Mouse (Mus musculus) thymus, postnatal 36 days (tissue): Measurements from ENCODE around the gene Mdm2.
A peak's percentile ranks its signal among the peaks of the same experiment; 100 is the strongest.

Experiments used
- DNase-seq, 2 experiments: peaks; one replicate each; pipeline ENCODE4 v3.0.0; 2022; ENCODE audit warnings: mixed read lengths in 2 of 2

Gene Mdm2

DNA sequence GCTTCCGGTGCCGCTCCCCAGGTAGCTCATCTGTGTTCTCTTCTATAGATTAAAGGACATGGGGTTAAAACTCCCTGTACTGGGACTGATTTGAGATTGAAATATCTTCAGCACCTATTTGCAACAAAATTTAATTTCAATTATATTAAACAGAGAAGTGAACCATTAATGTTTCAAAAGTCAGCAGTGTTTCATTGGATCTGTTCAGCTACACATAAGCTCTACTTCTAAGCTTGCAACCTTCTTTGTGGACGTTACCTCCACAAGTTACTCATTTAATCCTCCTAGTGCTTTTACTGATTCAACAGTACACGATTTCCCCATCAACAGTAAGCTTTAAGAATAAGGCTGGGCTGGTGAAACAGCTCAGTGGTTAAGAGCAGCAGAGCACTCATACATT, 15.5 kb downstream of the Mdm2 start:
- no peak for DNase-seq

DNA sequence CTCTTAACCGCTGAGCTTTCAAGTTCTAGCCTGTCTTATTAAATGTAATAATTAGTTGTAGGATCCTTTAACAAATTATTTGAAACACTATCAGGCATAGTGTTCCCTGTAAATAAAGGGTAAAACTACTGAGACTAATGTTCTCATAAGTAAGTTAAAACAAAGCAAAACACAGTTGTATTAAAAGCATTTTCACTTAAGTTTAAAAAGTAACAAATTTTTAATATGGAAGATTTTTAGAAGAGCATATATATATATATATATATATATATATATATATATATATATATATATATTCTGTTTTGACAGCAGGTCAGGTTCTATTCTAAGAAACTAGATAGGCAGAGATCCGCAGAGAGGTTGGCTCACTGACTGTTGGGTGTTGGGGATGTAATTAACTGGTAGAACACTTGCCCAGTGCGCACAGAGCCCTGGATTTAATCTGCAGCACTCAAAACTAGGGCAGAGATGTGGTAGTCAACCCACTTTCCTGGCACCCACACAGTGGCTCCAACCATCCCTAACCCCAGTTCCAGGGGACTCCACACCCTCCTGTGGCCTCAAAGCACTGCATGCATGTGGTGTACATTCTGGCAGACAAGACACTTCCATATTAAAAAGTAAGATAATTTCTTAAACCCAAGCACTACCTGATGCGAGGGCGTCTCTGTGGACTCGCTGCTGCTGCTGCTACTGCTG, 16.2 kb downstream of the Mdm2 start:
- DNase-seq: no peak

DNA sequence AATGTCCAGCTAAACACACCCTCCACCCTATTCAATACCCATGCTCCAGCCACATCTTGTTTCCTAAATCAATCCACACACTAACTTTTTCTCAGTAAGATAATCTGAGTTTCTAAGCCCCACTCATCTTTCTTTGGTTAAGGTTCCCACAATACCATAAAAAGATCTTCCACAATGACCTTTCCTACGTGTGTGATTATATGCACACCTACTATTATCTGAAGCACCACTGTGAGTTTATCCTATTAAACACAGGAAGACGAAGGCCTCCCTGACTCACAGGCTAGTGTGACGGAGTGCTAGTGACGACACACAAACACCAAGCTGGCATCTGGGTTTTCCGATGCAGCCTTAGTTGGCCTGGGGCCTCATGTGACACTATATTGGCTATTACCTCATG, 17.6 kb downstream of the Mdm2 start:
- no peak for DNase-seq

DNA sequence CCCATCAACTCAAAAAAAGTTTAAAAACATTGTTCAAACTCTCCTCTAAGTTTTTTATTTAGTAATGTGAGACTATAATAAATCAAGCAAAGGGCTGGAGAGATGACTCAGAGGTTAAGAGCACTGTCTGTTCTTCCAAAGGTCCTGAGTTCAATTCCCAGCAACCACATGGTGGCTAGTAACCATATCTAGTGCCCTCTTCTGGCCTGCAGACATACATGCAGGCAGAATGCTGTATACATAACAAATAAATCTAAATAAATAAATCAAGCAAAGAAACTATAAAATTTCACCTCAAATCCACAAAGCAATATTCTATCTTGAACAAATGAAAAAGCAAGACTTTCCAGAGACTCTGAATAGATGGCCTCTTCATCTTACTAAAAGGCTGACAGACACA, 18.4 kb downstream of the Mdm2 start:
- DNase-seq: no peak

DNA sequence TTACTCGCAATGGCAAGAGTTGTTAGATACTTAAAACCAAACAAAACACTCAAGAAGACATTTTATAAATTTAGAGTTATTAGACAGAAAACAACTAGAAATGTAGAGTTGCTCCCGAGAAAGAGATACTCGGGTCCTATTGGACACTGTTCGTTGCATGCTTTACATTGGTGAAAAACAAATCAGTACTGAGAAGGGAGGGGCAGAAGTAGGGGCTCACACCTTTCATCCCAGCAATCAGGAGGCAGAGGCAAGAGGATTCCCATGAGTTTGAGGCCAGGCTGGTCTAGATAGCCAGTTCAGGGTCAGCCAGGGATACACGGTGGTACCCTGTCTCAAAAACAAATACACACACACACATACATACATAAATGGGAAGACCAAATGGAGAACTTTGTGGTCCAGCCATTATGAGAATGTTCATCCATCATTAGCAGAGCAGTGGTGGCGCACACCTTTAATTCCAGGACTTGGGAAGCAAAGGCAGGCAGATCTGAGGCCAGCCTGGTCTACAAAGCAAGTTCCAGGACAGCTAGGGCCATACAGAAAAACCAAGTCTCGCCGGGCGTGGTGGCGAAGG, 19.1 kb downstream of the Mdm2 start:
- DNase-seq: no peak

DNA sequence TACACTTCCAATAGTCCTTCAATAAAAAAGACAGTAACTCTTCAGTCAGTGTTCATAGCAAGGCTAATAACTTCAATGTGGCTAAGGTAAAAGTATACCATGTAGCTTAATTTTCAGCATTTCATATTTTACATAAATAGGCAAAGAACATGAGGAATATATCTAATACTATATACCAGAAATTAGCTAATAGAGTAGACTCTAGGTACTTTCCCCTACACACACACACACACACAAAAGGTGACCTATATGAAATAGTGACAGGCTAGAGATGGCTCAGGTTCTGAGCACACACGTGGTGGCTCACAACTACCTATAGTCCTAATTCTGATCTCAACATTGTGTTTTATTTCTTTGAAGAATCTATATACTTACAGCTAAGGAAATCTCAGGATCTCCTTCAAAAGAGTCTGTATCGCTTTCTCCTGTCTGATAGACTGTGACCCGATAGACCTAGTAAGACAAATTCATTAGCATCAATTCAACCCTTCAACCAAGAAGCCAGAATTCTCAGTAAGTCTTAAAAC, 19.7 kb downstream of the Mdm2 start:
- no peak for DNase-seq

DNA sequence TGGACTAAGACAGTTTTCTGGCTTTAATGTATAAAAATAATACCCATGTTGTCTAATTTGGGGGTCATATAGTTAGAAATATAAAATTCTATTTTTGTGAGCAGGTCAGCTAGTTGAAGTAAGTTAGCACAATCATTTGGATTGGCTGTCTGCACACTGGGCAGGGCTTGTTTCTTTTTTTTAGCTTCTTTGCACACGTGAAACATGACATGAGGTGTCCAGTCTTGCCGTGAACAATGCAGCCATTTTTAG, 20.5 kb downstream of the Mdm2 start:
- no peak for DNase-seq

DNA sequence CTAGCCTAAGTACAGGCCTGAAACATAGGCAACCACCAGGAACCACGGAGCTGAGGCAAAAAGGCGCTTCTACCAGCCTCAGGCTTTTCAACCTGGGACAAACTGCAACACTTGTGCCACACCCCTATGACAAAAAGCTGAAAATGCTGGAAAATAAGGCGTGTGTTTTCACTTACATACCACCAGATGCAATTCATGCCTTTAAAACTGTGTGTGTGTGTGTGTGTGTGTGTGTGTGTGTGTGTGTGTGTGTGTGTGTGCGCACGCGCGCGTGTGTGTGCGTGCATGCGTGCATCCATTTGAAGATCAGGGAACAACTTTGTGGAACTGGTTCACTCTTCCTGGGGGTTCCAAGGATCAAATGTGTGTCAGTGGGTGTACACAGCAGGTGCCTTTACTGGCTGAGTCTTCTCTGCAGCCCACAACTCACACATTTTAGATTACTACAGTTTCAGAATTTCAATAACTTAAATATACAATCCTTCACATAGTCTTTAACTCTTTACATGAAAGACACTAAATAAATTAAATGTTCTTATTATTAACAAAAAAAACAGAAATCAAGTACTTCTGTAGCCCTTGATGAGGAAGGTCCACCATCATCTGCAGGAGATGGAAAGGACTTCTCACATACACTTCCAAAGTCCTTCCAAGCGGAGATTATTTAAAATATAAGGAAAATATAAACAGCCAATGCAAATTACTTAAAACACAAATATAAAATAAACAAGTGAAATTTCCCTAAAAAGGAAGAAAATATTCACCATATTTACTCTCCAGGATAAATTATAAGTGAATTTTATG, 21.1 kb downstream of the Mdm2 start:
- DNase-seq: no peak

DNA sequence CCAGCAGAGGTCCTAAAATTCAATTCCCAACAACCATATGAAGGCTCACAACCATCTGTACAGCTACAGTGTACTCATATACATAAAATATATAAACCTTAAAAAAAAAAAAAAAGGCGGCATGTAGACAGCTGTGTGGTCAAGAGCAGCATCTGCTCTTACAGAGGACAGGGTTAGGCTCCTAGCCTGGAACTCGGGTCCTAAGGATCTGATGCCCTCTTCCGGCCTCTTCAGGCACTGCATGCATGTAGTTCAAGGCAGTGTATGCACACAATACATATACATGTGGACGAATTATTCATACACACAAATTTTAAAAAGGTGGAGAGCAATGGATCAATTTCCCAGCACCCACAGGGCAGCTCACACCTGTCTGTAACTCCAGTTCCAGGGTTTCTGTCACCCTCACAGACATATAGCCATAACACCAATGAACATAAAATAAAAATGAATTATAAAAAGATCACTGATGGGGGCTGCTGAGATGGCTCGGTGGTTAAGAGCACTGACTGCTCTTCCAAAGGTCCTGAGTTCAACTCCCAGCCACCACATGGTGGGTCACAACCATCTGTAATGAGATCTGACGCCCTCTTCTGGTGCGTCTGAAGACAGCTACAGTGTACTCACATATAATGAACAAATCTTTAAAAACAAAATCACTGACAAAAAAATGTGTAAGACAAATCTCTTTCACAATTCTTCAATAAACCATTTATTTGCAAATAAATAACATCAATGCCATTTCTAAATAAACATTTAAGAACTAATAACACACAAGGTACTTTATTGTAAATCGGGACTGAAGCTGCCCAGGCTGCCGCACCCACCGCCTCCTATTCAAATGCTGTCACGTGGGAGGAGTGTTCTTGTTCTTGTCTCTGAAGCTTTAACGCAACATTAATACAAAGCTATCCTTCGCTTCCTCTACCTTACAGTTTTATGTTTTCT, 22.1 kb downstream of the Mdm2 start:
- peak in 1 of 2 experiments; percentile 35 for DNase-seq

DNA sequence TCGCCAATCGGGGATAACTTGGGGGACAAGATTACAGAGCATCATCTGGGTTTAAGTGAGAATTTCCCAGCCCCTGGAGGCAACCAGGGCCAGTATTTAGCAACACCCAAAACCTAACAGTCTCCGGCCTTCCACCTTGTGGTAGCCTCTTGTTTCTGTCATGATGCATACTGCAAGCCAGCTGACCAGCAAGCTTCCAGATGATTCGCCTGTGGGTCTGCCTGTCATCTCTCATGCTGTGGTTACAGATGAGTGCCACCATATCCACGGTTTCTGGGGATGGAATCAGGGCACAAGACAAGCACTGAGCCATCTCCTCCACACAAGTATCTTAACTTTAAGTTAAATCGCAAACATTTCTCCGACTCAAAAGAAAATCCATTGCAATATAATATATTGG, 23.0 kb downstream of the Mdm2 start:
- DNase-seq: no peak

DNA sequence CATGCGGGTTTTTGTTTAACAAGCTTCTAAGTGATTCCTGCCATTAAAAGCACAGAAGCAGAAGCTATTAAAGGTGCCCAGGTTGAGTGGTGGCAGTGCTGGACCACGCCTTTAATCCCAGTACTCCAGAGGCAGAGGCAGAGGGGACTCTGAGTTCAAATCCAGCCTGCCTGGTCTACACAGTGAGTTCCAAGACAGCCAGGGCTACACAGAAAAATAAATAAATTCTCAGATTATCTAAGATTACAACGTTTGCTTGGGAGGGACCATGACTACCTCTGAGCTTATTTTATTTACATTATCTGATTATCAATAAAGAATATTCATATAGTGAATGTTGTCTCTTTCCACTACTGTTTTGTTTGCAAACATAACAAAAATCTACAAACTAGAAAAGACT, 23.5 kb downstream of the Mdm2 start:
- DNase-seq: no peak

DNA sequence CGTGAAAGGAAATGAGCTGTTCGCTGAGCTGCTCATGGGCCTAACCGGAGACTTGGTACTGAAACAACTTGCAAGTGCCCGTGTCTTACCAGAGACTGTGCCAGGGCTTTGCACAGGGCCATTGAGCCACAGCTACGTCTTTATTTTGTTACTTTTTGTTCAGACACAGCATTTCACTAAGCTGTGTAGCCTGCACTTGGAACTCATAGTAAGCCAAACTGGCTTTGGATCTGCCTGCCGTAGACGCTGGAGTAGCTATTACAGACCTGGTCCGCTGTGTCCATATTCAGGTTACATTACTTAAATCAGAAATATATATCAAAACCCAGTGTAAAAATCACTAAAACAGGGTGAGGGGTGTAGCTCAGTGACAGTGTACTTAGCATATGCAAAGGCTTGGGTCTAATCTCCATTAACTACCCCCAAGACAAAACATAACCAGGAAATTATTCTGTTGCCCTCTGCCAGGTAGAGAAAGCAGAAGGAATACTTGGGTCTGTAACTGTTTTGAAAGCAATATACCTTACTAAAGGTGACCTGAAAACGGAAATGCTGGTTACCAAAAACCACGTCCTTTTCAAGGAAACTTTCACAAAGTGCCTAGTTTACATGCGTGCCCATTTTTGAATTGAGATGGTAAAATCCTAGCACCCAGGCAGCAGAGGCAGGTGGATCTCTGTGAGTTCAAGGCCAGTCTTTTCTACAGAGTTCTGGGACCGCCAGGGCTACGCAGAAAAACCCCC, 24.5 kb downstream of the Mdm2 start:
- no peak for DNase-seq

DNA sequence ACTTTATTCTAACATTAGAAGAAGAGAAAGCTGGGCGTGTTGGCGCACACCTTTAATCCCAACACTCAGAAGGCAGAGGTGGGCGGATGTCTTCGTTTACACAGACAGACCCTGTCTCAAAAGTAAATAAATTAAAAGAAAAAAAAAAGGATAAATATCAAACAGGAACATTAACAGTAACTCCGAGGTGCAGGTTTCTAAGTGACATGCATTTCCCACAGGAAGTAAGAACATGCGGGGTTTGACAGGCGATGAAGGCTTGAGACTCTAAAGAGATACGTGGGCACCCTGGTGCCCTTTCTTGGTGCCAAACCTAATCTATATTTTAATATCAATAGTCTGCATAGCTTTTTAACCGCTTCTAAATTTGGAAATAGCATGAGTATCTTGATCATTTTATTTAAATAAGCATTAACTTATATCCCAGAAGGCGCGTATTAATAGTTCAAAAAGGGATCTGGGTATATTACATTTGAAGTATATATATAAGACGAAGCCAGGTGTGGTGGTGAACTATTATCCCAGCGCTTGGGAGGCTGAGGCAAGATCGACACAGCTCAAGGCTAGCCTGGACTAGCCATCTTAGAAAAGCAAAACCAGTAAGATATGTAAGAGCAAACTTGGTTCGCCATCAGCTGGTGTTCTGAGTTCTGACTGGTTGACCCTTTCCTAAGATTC, 25.2 kb downstream of the Mdm2 start:
- DNase-seq: no peak

DNA sequence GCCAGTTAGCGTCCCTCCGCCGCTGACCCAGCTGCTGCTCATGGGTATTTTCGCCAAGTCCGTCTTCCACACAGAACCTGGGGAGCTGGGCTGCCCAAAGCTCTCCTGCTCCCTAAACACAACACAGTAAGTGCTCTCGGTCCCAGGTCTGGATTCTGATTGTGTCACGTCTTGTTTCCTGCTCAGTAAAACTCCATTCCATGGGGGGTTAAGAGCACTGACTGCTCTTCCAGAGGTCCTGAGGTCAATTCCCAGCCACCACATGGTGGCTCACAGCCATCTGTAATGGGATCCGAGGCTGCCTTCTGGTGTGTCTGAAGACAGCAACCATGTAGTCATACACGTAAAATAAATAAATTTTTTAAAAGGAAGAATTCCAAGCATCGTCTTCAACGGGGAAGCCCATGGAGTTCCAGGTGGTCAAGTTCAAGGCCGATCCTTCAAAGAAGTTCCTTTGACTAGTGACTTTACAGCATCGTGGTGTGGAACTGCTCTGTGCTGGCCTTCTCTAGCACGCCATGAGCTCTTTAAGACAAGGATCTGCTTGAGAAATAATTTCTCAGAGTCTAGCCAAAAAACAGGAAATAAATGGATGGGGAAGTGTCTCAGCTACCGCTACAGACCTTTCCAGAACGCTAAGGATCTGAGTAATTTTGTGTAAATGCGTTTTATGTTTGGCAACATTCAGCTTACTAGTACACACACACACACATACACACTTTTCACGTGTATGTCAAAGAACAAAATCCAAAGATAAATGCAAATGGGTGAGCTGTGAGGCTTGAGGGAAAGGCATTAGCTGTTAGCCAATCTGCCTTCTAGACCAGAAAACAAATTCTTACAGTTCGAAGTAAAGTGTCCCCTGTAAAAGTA, 26.0 kb downstream of the Mdm2 start:
- no peak for DNase-seq

DNA sequence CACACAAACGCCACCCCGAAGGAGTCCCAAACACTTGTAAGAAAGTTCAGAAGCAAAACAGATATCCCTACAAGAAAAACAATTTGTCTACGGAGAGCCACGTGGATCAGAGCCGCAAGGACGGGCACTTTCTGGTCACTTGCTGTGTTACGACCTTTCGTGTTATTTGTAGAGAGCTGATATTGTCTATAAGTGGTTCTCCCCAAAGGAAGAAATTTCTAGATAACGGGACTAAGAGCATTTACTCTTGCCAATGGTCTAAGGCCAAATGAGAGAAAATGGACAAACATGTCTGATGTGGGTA, 26.9 kb downstream of the Mdm2 start:
- DNase-seq: no peak

DNA sequence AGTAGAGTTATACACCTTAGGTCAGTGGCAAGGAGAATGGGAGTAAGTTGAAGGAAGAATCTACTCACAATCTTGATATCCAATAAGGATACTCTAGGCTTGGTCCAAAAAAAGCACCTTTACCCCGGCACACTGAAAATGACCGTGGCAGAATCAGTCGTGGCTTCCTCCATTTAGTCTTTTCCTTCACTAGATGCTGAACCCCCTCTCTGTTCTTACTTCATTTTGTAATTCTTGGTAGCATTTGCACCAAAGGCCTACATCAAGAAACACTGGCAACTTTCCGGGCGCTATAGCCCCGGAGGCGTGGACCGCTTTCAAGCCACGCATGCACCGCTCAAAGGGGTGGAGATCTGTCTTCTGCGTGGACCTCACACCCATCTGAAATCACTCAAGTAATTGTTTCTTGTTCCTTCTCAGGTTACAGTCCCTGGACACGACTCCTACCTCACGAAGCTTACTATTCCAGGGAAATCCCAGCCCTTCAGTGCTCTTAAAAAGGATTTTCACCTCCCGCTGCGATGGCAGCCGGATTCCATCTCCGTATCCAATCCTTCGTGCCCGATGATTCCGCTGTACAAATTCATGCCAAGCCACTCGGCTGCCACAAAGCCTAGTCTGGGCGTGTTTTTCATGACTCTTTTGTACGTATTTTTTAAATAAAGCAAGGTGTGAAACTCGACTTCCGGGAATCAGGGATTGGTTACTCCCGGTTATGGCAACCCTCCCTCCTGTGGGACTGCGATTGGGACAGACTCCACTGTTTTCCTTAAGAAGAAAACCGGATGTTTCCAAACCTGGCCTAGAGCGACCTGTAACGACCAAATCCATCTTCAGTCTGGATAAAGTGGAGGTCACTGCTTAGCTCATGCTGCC, 27.5 kb downstream of the Mdm2 start:
- no peak for DNase-seq

DNA sequence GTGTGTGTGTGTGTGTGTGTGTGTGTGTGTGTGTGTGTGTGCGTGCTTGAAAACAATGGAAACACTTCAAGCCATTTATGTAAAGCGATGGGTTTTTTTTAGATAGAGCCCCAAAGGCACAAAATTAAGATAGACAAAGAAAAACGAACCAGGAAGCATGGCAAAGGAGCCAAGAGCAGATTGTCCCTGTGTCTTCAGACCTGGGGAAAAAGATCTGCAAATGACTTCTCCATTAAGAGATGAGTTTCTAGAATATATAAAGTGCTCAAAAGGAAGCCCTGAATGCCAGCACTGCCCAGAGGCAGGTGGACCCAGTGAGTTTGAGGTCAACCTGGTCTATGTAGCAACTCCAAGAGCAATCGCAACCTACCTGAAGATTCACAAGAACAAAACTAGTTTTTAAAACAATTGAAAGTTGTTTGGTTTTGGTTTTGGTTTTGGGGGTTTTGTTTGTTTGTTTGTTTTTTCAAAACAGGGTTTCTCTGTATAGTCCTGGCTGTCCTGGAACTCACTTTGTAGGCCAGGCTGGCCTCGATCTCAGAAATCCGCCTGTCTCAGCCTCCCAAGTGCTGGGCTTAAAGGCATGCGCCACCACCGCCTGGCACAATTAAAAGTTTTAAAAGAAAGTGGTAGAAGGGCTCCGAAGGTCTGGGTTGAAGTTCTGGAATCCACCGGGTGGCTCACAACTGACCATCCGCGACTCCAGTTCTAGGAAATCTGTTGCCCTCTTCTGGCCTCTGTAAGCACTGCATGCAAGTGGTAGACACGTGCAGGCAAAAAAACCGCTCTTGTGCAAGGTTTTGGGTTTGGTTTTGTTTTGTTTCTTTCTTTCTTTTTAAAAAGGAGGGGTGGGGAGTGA, 28.3 kb downstream of the Mdm2 start:
- DNase-seq: no peak

DNA sequence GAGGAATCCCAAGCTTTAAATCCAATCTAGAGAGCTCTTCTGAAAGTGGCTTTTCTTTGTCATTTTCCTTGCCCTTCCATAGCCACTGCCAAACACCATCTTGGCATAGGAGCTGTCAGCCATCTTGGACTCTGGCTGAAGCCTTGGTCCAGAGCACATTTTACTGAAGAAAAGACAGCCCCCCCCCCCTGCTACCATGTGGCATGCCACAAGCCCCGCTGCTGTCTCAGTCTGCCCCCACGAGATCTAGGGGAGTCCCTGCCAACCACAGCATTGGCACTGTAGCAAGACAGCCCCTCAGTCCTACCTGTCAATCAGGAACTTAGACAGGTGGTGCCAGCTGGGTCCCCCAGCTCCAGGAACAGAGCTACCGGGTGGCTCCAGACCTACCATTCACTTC, 29.0 kb downstream of the Mdm2 start:
- no peak for DNase-seq
